Mouse (Mus musculus) MEL (cell line): ENCODE data around the gene Ank2.

ENCODE experiments used
- EP300 ChIP-seq, 2 experiments: IDR thresholded peaks; 2 replicates each; pipeline ENCODE4 v1.6.1; 2011; ENCODE audit warnings: improper control_type of control experiment in 2 of 2, low read length in 2 of 2, low read depth in 1 of 2, mild to moderate bottlenecking in 1 of 2
- HCFC1 ChIP-seq: IDR thresholded peaks from 2 replicates; pipeline ENCODE4 v1.6.1; 2012; ENCODE audit warnings: low read depth, mild to moderate bottlenecking, inconsistent platforms, low read length, improper control_type of control experiment, moderate library complexity
- MAFK ChIP-seq: IDR thresholded peaks from 2 replicates; pipeline ENCODE4 v1.6.1; 2011; ENCODE audit warnings: low read depth, mild to moderate bottlenecking, low read length, improper control_type of control experiment, borderline replicate concordance

DNA sequence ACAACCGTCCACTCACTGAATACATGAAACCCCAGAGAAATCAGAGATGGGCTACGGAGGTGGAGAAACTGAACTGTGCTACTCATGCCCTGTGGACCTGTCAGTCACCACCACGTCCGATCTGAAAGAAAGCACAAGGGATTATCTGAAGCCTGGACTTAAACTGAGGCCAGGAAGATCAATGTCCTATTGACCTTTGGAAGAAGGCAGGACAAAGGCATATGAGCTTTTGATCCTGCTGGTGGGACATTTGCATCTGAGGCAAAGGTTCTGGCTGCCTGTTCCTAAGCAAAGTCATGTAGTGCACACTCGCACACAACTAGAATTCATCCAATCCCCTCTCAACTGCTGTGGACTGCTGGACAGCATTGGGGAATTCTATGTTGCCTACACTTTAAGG lies 558.7 kb downstream of the Ank2 start:
- no peak for TF ChIP-seq EP300 (IDR thresholded peaks at IDR 0.05; ENCODE audit: low read depth in 1 of 2, low read length in 2 of 2)
- TF ChIP-seq MAFK = no peak
- TF ChIP-seq HCFC1 = no peak
